Mouse (Mus musculus) liver, embryonic 14 days (tissue): Measurements from ENCODE around the gene Gm10563. TPM values are rescaled to one million over a fixed set of nuclear protein-coding genes. Genes with fewer than 3 reads are reported as not detected.

Experiments used
- polyA plus RNA-seq: library from polyadenylated mRNA; depleted of rRNA; stranded (reverse); fragments of >200 nt; gene quantifications from 2 replicates; pipeline ENCODE4 v1.2.3, GENCODE M21; 2012; rRNA removed

The Gm10563 gene
- not detected in 2 replicates for polyA plus RNA-seq

GRCm38 (mm10) chr4:155645308-155645707 lies at the start of gene Gm10563:
Gm10563 (minus strand) TSS chr4:155645408.

GRCm38 (mm10) chr4:155694111-155694481 lies 48.9 kb upstream of the Gm10563 start, which contains the start of gene Fndc10:
Fndc10 (plus strand) TSS chr4:155694342.

GRCm38 (mm10) chr4:155668689-155669597 lies 23.7 kb upstream of the Gm10563 start, which contains the start of gene Mib2:
Mib2 (minus strand) TSS chr4:155669198.

GRCm38 (mm10) chr4:155653086-155653450 lies 7.9 kb upstream of the Gm10563 start, which contains the start of gene Mmp23:
Mmp23 (minus strand) TSS chr4:155653384.

GRCm38 (mm10) chr4:155624338-155625291 lies 20.6 kb downstream of the Gm10563 start, which contains the start of gene Cdk11b:
Cdk11b (plus strand) TSS chr4:155624854.

GRCm38 (mm10) chr4:155601091-155601996 lies 43.9 kb downstream of the Gm10563 start, which contains the start of gene Slc35e2:
Slc35e2 (plus strand) TSS chr4:155601416.

Other genes with a start within 250 kb of the Gm10563 start
- 0.02 TPM in 1 of 2 replicates, not detected in the other for gene Gabrd, start 247.3 kb downstream of the Gm10563 start, polyA plus RNA-seq
- gene Cfap74, start 236.2 kb downstream of the Gm10563 start, polyA plus RNA-seq: 0.07 and 0.08 TPM in 2 replicates
- gene Tmem52, start 176.3 kb downstream of the Gm10563 start, polyA plus RNA-seq: not detected in 2 replicates
- gene Gnb1, start 154.0 kb downstream of the Gm10563 start, polyA plus RNA-seq: 75.5 and 96.0 TPM in 2 replicates
- 28.9 and 34.9 TPM in 2 replicates for gene Nadk, start 83.0 kb downstream of the Gm10563 start, polyA plus RNA-seq
- 3.9 and 5.0 TPM in 2 replicates for gene Slc35e2, start 44.0 kb downstream of the Gm10563 start, polyA plus RNA-seq
- gene Cdk11b, start 20.6 kb downstream of the Gm10563 start, polyA plus RNA-seq: 19.8 and 24.5 TPM in 2 replicates
- gene Mmp23, start 8.0 kb upstream of the Gm10563 start, polyA plus RNA-seq: 4.6 TPM in 2 replicates
- gene Mib2, start 23.8 kb upstream of the Gm10563 start, polyA plus RNA-seq: 4.1 and 4.6 TPM in 2 replicates
- gene Fndc10, start 48.9 kb upstream of the Gm10563 start, polyA plus RNA-seq: 0.39 and 0.52 TPM in 2 replicates
- 35.5 and 42.0 TPM in 2 replicates for gene Ssu72, start 59.4 kb upstream of the Gm10563 start, polyA plus RNA-seq
- 0.09 and 0.20 TPM in 2 replicates for gene Tmem240, start 89.4 kb upstream of the Gm10563 start, polyA plus RNA-seq
- gene Atad3a, start 115.7 kb upstream of the Gm10563 start, polyA plus RNA-seq: 37.8 and 42.2 TPM in 2 replicates
- gene Vwa1, start 129.3 kb upstream of the Gm10563 start, polyA plus RNA-seq: 0.12 and 0.18 TPM in 2 replicates
- gene Tmem88b, start 140.5 kb upstream of the Gm10563 start, polyA plus RNA-seq: 0.29 TPM in 2 replicates
- gene Ankrd65, start 145.0 kb upstream of the Gm10563 start, polyA plus RNA-seq: 0.02 TPM in 1 of 2 replicates, not detected in the other
- gene Mrpl20, start 157.5 kb upstream of the Gm10563 start, polyA plus RNA-seq: 68.5 and 74.1 TPM in 2 replicates
- 66.5 and 75.1 TPM in 2 replicates for gene Ccnl2, start 167.1 kb upstream of the Gm10563 start, polyA plus RNA-seq
- gene Aurkaip1, start 185.9 kb upstream of the Gm10563 start, polyA plus RNA-seq: 76.4 and 80.4 TPM in 2 replicates
- 5.0 and 5.9 TPM in 2 replicates for gene Mxra8, start 194.3 kb upstream of the Gm10563 start, polyA plus RNA-seq
- 18.2 and 20.1 TPM in 2 replicates for gene Dvl1, start 202.0 kb upstream of the Gm10563 start, polyA plus RNA-seq
- 0.06 and 0.08 TPM in 2 replicates for gene Tas1r3, start 218.0 kb upstream of the Gm10563 start, polyA plus RNA-seq
- gene Cptp, start 224.0 kb upstream of the Gm10563 start, polyA plus RNA-seq: 4.5 and 5.1 TPM in 2 replicates
- 19.9 and 22.3 TPM in 2 replicates for gene Ints11, start 224.1 kb upstream of the Gm10563 start, polyA plus RNA-seq
- gene Pusl1, start 246.4 kb upstream of the Gm10563 start, polyA plus RNA-seq: 14.5 and 17.2 TPM in 2 replicates
- gene Acap3, start 246.4 kb upstream of the Gm10563 start, polyA plus RNA-seq: 6.8 and 9.2 TPM in 2 replicates